Mouse (Mus musculus): Measurements from ENCODE around the gene Otx1.

Gene Otx1

DNA sequence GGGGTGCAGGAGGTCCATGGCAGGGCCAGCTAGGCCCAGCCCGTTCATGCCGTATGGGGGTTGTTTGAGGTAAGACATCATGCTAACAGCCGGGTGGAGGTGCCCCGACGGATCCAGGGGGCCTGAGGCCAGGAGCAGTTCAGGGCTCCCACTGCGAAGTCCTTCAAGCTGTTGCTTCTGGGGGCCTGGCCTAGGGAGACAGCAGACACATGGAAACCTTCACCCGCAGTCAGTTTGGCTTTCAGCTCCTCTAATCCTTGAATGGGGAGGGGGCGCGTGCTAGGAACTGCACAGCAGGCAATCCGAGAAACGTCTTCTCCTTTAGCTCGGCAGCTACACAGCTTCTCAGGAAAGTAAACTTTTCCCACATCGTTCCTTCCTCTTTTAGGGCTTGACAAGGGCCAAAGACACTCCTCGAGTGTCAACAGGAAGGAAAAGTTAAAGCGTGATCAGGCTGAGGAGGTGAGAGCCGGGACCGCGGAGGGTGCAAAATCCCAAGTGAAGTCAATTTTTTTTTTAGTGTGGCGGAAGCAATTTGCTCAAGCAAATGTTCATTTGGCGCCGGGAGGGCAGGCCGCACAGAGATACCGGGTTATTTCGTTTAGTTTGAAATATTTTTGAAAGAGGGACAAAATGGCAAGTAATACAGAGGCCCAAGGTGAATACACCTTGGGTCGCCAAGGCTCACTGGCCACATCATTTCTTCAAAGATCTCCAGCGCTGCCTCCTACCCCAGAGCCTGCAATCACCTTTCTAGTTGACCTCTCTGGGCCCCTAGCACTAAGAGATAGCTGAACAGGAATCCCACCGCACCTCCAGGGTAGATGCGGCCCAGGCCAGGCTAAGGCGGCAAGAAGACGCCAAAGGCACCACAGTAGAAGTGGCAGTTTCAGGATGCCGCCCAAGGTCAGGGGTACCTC, 3.0 kb downstream of the Otx1 start:
- no peak for DNase-seq (ENCODE audit: low read depth)

DNA sequence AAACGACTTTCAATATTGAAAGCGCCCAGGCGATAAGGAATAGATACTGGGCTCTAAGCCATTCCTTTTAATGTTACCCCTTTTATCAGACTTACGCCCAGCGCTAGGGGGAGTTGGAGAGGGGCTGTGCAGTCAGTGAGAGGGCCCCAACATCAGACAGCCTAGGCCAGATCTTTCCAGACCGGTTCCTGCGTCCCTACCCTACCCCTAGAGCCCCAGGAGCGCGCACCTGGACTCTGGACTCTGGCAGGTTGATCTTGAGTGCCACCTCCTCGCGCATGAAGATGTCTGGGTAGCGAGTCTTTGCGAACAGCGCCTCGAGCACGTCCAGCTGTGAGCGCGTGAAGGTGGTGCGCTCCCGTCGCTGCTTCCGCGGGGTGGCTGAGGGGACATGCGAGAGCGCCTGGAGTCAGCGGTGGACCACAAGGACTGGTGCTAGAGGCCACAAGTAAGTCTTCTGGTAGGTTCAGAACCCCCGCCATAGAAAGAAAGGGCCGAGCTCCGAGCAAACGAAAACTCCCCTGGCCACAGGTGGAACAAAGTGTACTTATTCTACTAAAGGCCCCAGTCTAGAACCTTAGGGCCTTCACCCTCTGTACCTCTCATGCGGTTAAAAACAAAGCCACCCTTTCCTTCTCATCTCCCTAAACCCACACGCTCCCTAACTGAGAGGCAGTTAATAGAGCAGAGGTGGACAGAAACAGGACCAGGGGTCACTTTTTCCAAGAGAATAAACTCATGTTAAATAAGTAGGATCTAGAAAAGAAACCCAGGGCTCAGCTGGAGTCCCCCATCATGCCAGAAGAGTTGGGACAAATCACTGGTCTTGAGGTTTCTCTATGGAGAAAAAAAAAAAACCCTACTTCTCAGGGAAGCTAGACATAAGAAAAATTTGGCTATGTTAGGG, 4.3 kb downstream of the Otx1 start:
- DNase-seq (ENCODE audit: low read depth) = no peak

DNA sequence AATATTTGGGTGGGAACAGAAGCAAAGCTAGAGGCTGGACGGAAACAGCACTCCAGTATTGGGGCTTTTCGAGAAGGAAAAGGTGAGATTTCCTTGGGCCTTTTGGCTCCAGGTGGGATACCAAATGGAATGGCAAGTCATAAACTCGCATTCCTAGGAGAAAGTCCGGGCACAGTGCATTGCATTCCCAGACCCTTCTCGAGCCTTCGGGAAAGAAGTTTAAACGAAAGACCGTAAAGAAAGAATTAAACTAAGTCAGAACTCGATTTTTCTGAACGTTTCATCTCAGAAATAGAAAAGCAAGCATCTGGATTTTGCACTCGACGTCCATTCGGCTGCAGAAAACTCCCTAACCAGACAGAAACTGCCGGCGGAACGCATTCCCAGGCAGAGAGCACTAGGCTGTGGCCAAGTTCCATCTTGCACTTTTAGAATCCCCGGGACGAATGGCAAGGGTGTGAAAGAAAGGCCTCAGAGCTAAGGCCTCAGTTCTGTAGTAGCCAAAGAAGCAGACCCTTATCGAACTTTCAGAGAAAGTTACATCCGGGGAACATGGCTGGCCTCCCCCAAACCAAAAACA, 5.0 kb downstream of the Otx1 start:
- DNase-seq (ENCODE audit: low read depth) = no peak

DNA sequence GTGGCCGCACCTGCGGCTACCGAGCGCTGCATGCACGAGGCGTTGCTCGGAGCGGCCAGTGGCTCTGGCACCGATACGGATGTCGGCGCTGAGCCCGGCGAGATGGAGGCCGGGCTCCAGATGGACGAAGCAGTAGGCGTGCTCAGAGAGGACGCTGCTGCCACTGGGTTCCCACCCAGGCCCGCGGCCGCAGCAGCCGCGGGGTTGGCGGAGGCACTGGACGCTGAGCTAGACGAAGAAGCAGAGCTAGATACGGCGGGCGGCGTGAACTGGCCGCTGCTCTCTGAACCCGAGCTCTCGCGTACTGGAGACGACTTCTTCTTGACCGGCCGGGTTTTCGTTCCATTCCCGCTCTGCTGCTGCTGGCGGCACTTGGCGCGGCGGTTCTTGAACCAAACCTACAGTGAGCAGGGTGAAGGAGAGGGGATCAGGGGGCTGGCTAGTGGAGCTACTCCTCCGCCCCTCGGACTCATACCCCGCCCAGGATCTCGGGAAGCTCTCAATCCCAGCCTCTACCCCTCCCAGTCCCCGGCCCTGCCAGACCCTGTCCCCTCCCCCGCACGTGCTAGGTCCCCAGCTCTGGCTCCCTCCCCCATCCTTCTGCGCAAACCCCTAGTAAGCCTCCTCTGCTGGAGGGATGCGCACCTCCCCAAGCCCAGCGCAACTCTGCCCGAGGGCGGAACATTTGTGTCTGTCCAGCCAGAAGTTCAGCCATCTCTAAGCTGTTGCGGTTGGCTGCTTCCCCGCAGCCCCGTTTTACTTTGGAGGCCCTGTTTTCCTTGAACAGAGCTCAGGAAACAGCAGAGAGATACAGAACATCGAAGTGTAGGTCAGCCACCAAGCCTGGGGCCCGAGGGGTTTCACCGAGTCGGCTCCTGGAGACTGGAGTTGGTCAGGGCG, 5.8 kb downstream of the Otx1 start:
- no peak for DNase-seq (ENCODE audit: low read depth)

DNA sequence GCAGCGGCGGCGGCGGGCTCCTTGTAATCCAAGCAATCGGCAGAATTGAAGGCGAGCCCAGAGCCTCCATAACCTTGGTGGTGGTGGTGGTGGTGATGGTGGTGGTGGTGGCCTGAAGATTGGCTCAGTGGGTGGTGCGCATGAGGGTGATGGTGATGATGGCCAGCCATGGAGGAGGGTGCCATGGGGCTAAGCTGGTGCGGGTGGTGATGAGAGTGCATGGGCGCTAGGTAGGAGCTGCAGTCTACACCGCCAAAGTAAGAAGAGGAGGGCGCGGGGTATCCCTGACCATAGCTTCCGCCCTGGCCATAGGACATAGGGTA, 6.4 kb downstream of the Otx1 start:
- DNase-seq (ENCODE audit: low read depth) = no peak

DNA sequence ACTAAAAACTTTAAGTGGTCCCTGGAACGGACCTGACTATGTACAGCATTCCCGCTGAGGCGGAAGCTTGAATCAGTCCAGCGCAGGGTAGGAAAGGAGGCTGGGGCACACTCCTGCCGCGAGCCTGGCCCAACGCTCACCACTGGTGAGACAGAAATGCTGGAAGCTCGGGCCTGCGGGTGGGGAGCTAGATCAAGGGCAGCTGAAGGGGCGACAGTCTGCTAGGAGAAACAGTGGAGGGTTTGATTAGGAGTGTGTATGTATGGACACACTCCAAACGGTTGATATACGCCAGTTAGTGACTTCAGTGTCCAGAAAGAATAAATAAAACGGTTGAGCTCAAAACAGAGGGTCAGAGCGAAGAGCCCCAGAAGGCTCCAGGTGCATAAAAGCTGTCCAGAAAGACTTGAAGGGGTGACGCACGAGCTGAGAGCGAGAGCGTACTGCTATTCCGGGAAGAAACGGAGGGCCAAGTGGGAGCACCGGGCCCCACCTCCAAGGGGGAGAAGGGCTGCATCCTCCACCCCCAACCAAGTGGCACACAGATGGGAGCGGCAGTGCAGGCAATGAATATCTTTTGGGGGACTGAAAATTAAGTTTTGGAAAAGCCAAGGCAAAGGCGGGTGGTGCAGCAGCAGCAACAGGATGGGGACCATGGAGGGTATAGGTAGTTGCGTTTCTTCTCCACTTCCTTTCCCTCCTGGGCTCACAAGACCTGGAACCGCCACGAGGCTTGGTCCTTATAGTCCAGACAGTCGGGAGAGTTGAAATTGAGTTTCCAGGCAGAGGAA, 7.0 kb downstream of the Otx1 start:
- no peak for DNase-seq (ENCODE audit: low read depth)

DNA sequence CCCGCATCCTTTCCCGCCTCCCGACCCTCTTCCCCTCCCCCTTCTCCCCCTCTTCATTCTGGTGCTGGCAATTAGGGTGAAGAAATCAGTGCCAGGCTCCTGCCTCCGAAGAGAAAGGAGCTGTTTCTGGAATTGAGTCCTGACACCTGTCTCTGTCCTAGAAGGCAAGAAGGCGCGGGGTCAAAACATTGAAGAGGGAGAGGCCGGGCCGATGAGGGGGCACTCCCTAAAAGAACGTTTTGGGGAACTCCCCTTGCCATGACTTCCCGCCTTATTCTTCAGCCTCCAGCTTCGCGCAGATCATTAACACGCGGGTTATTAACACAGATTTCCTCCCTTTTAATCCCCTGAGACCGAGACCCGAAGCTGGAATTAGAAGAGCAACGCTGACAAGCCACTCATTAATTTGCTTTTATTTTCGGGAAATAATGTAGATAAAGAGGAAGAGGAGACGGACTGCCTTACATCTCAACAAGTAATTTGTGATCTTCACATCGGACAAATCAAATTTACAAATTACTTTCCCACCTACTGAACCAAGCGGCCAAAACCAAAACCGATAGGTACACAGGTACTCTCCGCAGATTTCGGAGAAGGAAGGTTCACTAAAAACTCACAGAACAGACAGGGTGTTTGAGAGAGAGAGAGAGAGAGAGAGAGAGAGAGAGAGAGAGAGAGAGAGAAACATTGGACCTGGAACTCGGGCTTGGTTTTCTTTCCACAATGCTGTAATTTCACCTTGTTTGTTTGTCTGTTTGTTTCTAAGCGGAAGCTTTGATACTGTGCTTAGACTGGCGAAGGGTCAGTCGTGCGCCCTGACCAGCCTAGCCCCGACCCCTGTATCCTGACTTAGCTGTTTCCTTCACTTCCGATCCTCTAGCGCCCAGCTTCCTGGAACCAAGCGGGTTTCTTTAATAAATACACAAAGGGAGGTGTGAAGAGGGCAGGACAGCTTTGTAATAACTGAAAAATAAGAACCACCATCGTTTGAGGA, 8.0 kb downstream of the Otx1 start:
- DNase-seq (ENCODE audit: low read depth) = no peak

DNA sequence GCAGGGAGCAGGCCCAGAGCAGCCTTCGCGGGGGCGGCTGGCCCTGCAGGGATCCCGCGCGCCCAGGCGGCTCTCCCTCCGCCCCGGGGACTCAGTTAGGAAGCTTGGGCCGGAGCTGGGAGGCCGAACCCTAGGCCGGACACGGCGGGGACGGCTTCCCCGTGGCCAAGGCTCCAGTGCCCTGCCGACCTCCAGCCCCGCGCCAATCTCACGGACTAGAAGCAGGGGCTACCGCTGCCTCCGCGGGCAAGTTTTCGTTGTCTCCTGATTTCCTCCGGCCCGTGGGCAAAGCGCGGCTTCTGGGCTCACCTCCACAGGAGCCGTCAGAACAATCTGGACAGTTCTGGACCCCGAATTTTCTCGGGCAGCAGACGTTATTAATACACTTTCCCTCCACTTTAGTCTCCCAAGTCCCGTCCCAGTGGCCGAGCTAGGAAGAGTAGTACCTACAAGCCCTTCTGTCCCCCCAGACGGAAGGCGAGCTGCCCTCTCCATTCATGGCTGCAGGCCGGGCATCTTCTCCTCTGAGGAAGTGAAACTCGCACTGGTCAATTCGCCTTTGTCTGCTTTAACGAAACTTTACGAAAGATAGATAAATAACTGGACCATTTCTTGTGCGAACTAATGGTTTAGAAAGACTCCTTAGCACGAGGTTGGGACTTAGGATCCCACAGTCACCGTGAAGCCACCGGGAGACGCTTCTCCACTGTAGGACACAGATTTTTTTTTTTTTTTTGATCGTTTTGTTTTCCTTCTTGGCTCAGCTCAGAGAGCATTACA, 8.9 kb downstream of the Otx1 start:
- no peak for DNase-seq (ENCODE audit: low read depth)

DNA sequence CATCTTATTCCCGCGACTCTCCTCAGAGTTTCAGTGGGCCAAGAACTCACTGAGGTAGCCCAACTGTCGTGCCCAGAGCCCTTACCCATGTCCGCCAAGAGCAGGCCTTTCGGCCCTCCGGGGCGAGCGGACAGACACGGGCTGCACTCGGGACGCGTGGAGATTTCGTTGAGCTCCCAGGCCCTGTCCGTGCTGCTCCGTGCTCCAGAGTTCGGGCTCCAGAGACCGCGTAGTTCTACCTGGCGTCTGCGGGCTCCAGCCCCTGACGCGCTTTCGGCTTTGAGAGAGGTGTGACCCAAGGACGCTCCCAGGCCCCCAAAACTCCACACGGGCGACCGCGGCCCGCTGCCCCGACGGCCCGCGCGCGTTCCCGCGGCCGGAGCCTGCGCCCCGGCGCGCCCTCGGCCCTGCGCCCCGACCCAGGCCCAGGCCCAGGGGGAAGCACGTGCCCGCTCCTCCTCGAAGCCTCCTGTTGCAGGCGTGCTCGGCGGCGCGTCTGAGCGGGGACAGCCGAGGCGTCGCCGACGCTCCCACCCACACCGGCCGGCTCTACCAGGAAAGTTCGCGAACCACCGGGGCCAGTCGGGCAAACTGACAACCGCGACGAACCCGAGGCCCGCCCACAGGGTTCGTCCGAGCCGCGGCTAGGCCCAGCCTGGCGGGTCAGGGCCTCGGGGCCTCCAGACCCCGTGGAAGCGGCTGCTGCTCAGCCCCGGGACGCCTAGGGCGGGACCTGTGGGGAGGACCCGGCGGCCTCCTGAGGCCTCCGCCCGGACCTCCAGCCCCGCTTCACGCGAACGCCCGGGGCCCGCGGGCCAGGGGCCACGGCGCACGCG, 9.7 kb downstream of the Otx1 start:
- no peak for DNase-seq (ENCODE audit: low read depth)

DNA sequence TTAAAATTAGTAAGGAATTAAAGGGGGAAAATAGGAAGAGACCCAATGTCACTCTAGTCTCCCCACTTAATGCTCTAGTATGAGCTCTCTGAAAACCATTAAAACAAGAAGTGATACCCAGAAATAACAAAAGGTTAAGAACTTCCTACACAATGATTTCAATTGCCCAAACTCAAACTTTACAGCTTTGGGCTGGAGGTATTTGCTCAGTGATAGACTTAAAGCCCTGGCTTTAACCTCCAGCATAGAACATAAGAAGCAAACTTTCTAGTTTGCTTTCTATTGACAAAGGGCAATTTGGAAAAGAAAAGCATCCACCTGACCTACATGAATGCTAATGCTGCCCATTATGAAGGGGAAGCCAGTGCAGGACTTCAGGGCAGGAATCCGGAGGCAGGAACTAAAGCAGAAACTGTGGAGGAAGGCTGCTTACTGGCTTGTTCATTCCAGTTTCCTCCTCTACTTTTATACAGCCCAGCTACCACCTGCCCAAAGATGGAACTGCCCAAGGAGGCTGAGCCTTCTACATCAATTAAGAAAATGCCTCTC, 14.2 kb downstream of the Otx1 start:
- DNase-seq (ENCODE audit: low read depth) = no peak

DNA sequence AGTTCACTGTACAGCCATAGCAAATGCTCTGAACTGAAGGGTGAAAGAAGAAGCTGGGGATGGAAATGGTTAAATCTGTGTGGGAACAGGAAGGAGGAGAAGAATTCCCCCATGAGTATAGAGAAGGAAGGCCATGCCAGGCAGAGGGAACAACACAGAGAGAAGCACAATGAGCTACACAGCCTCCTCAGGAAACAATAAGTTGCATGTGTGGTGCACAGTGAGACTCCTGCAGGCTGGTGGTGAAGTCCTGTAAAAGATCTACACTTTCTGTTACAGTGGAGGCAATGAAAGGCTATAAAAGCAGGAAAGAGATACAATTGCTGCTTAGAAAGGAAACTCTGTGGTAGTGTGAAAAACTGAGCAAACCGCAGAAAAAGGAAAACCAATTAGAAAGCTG, 17.6 kb downstream of the Otx1 start:
- DNase-seq (ENCODE audit: low read depth) = no peak

DNA sequence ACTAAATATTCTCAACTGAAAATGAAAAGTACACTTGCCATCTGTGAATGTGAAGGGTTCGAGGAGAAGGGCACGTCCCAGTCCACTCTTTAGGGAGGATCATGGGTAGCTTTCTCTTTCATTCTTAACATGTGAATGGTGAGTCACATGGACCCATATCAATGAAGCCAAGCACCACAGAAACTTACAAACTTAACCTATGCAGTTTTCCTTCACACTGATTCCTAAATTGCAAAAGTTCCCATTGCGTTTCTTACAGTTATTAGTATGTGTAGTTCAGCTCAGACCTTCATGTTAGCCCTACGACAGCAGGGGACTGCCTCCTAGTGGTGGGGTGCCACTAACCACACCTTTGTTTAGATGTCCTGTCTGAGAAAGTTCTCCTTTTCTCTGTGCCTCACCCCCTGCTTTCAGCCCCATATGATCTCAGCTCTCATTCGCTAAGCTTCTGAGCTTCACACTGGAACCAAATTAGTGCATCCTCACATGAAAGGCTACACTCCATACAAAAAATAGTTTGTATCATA, 28.6 kb downstream of the Otx1 start:
- no peak for DNase-seq (ENCODE audit: low read depth)

DNA sequence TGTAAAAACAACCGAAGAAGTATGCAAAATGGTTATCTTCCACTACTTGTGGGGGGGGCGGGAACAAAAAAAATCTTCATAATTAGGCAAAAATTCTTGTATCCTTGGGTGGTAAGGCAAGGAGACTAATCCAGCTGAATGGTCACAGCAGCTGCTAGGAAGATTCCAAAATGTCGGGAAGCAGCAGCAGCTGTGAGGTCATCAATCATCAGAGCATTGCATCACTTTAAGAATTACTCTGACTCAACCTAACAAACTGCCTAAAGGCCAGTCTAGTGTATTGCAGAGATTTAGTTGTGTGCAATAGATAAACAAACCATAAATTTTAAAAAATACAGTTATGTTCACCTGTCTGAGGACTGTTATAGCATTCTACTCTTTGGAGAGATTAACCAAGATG, 29.1 kb downstream of the Otx1 start:
- no peak for DNase-seq (ENCODE audit: low read depth)

DNA sequence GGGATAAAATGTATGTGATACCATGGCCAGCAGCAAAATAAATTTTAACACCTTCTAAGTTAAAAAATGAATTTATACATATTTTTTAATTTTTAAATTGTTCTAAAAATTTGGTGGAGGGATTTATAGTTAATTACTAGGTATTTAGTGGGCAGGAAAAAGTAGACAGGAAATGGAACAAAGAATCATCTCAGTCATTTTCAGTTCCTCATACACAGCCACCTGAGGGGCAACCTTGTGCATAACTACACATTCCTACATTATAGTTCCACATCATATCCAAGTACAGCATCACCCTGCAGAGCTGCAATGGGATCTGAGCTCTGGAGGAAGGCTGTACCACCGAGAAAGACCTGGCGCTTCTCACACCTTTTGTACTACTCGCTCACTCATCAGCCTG, 33.8 kb downstream of the Otx1 start:
- no peak for DNase-seq (ENCODE audit: low read depth)

DNA sequence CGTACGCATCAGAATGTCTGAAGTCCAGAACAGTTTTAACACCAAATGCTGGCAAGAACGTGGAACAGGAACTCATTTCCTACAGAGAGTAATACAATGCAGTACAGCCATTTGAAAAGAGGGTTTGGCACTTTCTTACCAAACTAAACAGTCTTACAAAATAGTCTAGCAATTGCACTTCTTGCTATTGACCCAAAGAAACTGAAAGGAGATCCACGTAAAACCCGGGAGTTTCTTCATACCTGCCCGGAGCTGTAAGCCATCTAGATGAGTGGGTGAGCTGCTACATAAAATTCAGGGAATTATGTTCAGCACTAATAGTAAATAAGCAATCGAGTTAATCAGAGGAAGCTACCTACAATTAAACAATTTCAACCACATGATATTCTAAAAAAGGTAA, 47.5 kb downstream of the Otx1 start:
- DNase-seq (ENCODE audit: low read depth) = no peak

DNA sequence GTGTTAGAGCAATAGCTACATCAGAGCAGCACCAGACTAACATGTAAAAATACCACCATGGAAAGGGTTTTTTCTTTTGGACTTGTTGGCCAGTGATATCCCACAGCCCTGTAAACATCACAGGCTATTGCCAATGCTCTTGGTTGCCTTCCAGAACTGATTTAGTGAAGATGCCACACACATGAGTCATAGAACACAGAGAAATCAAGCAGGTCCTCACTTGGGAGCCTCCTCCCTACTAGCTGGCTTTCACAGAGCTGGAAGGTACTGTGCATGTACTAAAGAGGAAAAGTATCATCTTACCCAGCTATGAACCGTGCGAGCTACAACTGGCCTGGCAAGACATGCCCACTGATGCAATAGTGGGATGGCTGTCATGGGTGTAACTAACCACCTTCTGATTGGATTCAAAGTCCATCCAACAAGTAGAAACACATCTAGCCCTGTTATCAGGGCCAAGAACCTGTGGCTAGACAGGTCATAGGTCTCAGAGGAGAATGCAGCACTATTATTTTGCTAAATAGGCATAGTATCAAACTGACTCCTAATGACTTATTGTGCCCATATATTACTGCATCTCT, 51.0 kb downstream of the Otx1 start:
- DNase-seq (ENCODE audit: low read depth) = no peak

DNA sequence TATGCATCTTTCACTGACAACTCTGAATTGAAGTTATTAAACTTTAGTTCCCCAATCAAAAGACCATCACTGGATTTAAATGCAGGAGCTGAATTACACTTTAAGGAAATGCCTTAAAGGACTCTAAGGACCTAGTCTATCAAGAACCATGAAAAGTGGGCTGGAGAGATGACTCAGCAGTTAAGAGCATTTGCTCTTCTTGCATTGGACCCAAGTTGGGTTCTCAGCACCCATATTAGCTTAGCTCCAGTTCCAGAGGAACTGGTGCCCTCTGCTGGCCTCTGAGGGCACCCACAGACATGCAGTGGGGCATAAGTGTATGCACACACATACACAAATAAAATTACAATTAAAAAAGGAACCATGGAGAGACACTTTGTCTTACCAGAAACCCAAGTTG, 52.6 kb downstream of the Otx1 start:
- no peak for DNase-seq (ENCODE audit: low read depth)

All from c-Kit-positive CD71-positive TER-119-negative erythroid progenitor cells, embryonic 14.5 days (primary cell).